Mouse (Mus musculus) monocyte, adult 2 months (primary cell): ENCODE results near the gene Cmip.

Experiments
- DNase-seq, 2 experiments: peaks; one replicate each; pipeline ENCODE4 v3.0.0; 2022; ENCODE audit warnings: low spot score in 2 of 2, low read depth in 1 of 2

Gene Cmip

GRCm38 (mm10) chr8:117292262-117292661 lies 35.4 kb downstream of the Cmip start:
- DNase-seq: no peak

GRCm38 (mm10) chr8:117294812-117295211 lies 37.9 kb downstream of the Cmip start:
- DNase-seq: no peak

- DNase-seq: peak in 1 of 2 experiments; percentile 25
Observed at GRCm38 (mm10) chr8:117297913-117298518, 41.2 kb downstream of the Cmip start.

GRCm38 (mm10) chr8:117299204-117299603 lies 42.3 kb downstream of the Cmip start:
- no peak for DNase-seq

GRCm38 (mm10) chr8:117300188-117300587 lies 43.3 kb downstream of the Cmip start:
- no peak for DNase-seq

GRCm38 (mm10) chr8:117301457-117302041 lies 44.7 kb downstream of the Cmip start:
- no peak for DNase-seq

GRCm38 (mm10) chr8:117302072-117302471 lies 45.2 kb downstream of the Cmip start:
- DNase-seq: no peak

- no peak for DNase-seq
Observed at GRCm38 (mm10) chr8:117303666-117304065, 46.8 kb downstream of the Cmip start.

- DNase-seq: no peak
Observed at GRCm38 (mm10) chr8:117305405-117305804, 48.5 kb downstream of the Cmip start.

GRCm38 (mm10) chr8:117306756-117307155 lies 49.9 kb downstream of the Cmip start:
- no peak for DNase-seq

GRCm38 (mm10) chr8:117307221-117307620 lies 50.4 kb downstream of the Cmip start:
- DNase-seq: no peak

GRCm38 (mm10) chr8:117308303-117309095 lies 51.6 kb downstream of the Cmip start:
- DNase-seq: no peak

GRCm38 (mm10) chr8:117309653-117310274 lies 52.9 kb downstream of the Cmip start:
- DNase-seq: no peak

GRCm38 (mm10) chr8:117310961-117311561 lies 54.2 kb downstream of the Cmip start:
- no peak for DNase-seq

- DNase-seq: no peak
Observed at GRCm38 (mm10) chr8:117314308-117314953, 57.6 kb downstream of the Cmip start.

- DNase-seq: no peak
Observed at GRCm38 (mm10) chr8:117315727-117316126, 58.9 kb downstream of the Cmip start.

GRCm38 (mm10) chr8:117317478-117317877 lies 60.6 kb downstream of the Cmip start:
- DNase-seq: no peak

- no peak for DNase-seq
Observed at GRCm38 (mm10) chr8:117318911-117319826, 62.3 kb downstream of the Cmip start.

- DNase-seq: no peak
Observed at GRCm38 (mm10) chr8:117320616-117321015, 63.8 kb downstream of the Cmip start.

- DNase-seq: no peak
Observed at GRCm38 (mm10) chr8:117321232-117321631, 64.4 kb downstream of the Cmip start.
